Mouse (Mus musculus) midbrain, embryonic 11.5 days (tissue): ENCODE results near the gene Prkag2. TPM values are rescaled to one million over a fixed set of nuclear protein-coding genes. Genes with fewer than 3 reads are reported as not detected.
"Not testable (repeated sequence)": the region's sequence is repeated elsewhere in the genome, so short reads cannot be mapped to it uniquely, and the experiment has no call there.

Source experiments
- ATAC-seq: fragments of 200-750 bp; cut with Nextera tagmentation; 2 replicates; pipeline ENCODE4 v1.8.0; 2017; ENCODE audit warnings: moderate TSS enrichment, moderate library complexity; ENCODE audit not compliant: low FRiP score
- DNase-seq: peaks from one replicate; pipeline ENCODE4 v3.0.0; 2015; ENCODE audit warnings: low spot score; ENCODE audit errors: missing footprints
- H3K27ac ChIP-seq: fragments of 300-500 bp; sonication (generic); 2 replicates; pipeline ENCODE4 v1.5.1; 2014; ENCODE audit warnings: low read depth, low read length
- H3K27me3 ChIP-seq: fragments of 300-500 bp; sonication (generic); 2 replicates; pipeline ENCODE4 v1.6.1; 2014; ENCODE audit warnings: mild to moderate bottlenecking, low read length, moderate library complexity, mixed read lengths; ENCODE audit not compliant: control insufficient read depth, insufficient read depth
- H3K36me3 ChIP-seq: fragments of 300-500 bp; sonication (generic); 2 replicates; pipeline ENCODE4 v1.6.1; 2014; ENCODE audit warnings: mild to moderate bottlenecking, low read length, moderate library complexity, mixed read lengths; ENCODE audit not compliant: control insufficient read depth, insufficient read depth
- H3K4me1 ChIP-seq: fragments of 300-500 bp; sonication (generic); 2 replicates; pipeline ENCODE4 v1.6.1; 2014; ENCODE audit warnings: low read length; ENCODE audit not compliant: control insufficient read depth, insufficient read depth
- H3K4me2 ChIP-seq: fragments of 300-500 bp; sonication (generic); 2 replicates; pipeline ENCODE4 v1.6.1; 2014; ENCODE audit warnings: mild to moderate bottlenecking, moderate library complexity
- H3K4me3 ChIP-seq: fragments of 300-500 bp; sonication (generic); 2 replicates; pipeline ENCODE4 v1.5.1; 2014; ENCODE audit warnings: low read depth, low read length
- H3K9ac ChIP-seq: fragments of 300-500 bp; sonication (generic); 2 replicates; pipeline ENCODE4 v1.6.1; 2014; ENCODE audit warnings: low read length
- H3K9me3 ChIP-seq: fragments of 300-500 bp; sonication (generic); 2 replicates; pipeline ENCODE4 v1.6.1; 2016; ENCODE audit warnings: low read length; ENCODE audit not compliant: control insufficient read depth
- WGBS: fragments of 180-500 bp; shearing (Covaris S2); extraction: QIAGEN DNeasy Blood & Tissue Kit; methylation state at CpG from one replicate; pipeline ENCODE4 v1.1.7; 2014; 5-methylcytosine and 5-hydroxymethylcytosine counted together
- polyA plus RNA-seq: library from polyadenylated mRNA; unstranded; fragments of >200 nt; fragmentation: Nextera tagmentation; extraction: Ambion mirVana; gene quantifications from 2 replicates; pipeline ENCODE4 v1.2.1, GENCODE M21; 2014

Prkag2 gene
- polyA plus RNA-seq, 1 experiment from 2014 or later: 59.8 TPM

GRCm38 (mm10) chr5:24860635-24861448, 239.6 kb downstream of the Prkag2 start:
- no peak overlapping the region for H3K27ac ChIP-seq
- no peak overlapping the region for H3K4me2 ChIP-seq
- H3K36me3 ChIP-seq: no peaks in the 10 kb centered on the region
- no peaks in the 10 kb centered on the region for H3K27me3 ChIP-seq
- DNase-seq (no peak), ATAC-seq (no peak)
- 87% methylated on average over 13 of the region's 13 CpGs for WGBS
- no peak overlapping the region for H3K9ac ChIP-seq
- H3K4me1 ChIP-seq: no peaks in the 10 kb centered on the region
- no peaks in the 10 kb centered on the region for H3K9me3 ChIP-seq
- no peak overlapping the region for H3K4me3 ChIP-seq

DNA sequence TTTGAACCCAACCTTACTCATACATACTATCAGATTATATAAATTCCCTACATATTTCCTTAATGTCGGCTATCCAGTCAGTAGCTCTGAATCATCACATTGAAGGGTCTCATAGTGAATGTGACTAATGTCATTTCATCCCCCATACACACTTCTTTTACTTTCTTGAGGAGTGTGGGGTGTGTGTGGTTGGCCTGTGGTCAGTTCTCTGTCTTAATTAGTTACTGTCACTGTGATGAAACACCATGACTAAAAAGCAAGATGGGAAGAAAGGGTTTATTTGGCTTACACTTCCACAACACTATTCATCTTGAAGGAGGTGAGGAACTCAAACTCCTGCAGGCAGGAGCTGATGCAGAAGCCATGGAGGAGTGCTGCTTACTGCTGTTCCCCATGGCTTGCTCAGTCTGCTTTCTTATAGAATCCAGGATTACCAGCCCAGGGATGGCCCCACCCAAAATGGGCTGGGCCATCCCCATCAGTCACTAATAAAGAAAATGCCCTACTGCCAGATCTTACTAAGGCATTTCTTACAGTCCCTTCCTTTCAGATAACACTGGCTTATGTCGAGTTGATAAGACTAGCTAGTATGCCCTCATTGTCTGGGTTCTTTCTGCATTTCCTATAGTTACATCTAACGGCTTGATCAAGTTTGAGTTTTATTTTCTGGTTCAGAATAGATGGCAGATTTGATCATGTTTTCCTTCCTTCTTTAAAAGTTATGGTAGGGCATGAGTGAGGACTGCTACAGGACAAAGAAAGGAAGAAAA, 240.5 kb downstream of the Prkag2 start:
- Histone ChIP-seq H3K36me3 (no peaks in the 10 kb centered on the region), H3K27me3 (no peaks in the 10 kb centered on the region), H3K4me3 (no peak overlapping the region), H3K9me3 (no peaks in the 10 kb centered on the region), H3K9ac (no peak overlapping the region), H3K4me2 (no peak overlapping the region), H3K4me1 (no peaks in the 10 kb centered on the region), H3K27ac (no peak overlapping the region)
- no peak for ATAC-seq
- no peak for DNase-seq
- 79% methylated on average over 3 of the region's 3 CpGs for WGBS

- DNase-seq (no peak), ATAC-seq (no peak)
- Histone ChIP-seq H3K4me1 (no peaks in the 10 kb centered on the region), H3K9ac (no peak overlapping the region), H3K27ac (no peak overlapping the region), H3K4me3 (no peak overlapping the region), H3K9me3 (no peaks in the 10 kb centered on the region), H3K36me3 (no peaks in the 10 kb centered on the region), H3K27me3 (no peaks in the 10 kb centered on the region), H3K4me2 (no peak overlapping the region)
- WGBS: 78% methylated on average over 3 of the region's 3 CpGs
Observed at GRCm38 (mm10) chr5:24854827-24855600, 245.4 kb downstream of the Prkag2 start.

- DNase-seq (no peak), ATAC-seq (no peak)
- no peak overlapping the region for H3K4me3 ChIP-seq
- no peaks in the 10 kb centered on the region for H3K4me1 ChIP-seq
- no peaks in the 10 kb centered on the region for H3K27me3 ChIP-seq
- H3K9me3 ChIP-seq: no peaks in the 10 kb centered on the region
- no peak overlapping the region for H3K27ac ChIP-seq
- H3K36me3 ChIP-seq: no peaks in the 10 kb centered on the region
- H3K9ac ChIP-seq: no peak overlapping the region
- WGBS: 99% methylated on average over 3 of the region's 3 CpGs
- no peak overlapping the region for H3K4me2 ChIP-seq
Observed at GRCm38 (mm10) chr5:24854256-24854655, 246.2 kb downstream of the Prkag2 start.

GRCm38 (mm10) chr5:24848261-24848660, 252.2 kb downstream of the Prkag2 start:
- H3K9ac ChIP-seq, H3K27me3 ChIP-seq, H3K4me3 ChIP-seq, H3K9me3 ChIP-seq, H3K27ac ChIP-seq, ATAC-seq, DNase-seq, H3K4me2 ChIP-seq, H3K4me1 ChIP-seq, H3K36me3 ChIP-seq: not testable (repeated sequence)
- WGBS: 86% methylated on average over 14 of the region's 14 CpGs

GRCm38 (mm10) chr5:24843841-24844240, 256.6 kb downstream of the Prkag2 start:
- no peak for ATAC-seq
- Histone ChIP-seq H3K36me3 (no peaks in the 10 kb centered on the region), H3K9ac (no peak overlapping the region), H3K9me3 (no peaks in the 10 kb centered on the region), H3K4me2 (no peak overlapping the region), H3K27me3 (no peaks in the 10 kb centered on the region), H3K4me1 (peaks cover 16% of the 10 kb centered on the region), H3K27ac (no peak overlapping the region), H3K4me3 (no peak overlapping the region)
- no peak for DNase-seq
- 94% methylated on average over 5 of the region's 5 CpGs for WGBS

DNA sequence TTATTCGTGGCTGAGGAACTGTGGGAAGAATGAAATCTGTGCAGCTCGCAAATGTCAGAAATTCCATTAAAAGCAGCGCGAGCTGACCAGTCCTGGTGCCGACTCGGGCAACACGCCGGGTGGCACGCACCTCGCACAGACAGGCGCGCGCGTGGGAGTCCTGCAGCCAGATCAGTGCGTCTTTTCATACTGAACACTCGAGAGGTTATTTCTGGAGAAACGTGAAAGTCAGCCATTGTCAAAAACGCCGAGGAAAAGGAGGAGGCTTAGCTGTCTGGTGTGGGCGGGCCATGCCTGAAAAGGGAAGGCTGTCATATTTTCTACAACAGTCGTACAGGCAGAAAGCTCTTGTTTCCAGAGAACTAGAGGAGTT, 257.4 kb downstream of the Prkag2 start:
- 2% methylated on average over 21 of the region's 21 CpGs for WGBS
- peak overlapping the region; percentile 94 for H3K4me3 ChIP-seq
- H3K4me1 ChIP-seq: peaks cover 16% of the 10 kb centered on the region
- H3K9me3 ChIP-seq: no peaks in the 10 kb centered on the region
- no peaks in the 10 kb centered on the region for H3K27me3 ChIP-seq
- DNase-seq (peak; percentile 95), ATAC-seq (peak; percentile 48)
- peak overlapping the region; percentile 67; the same call in 1 of the 2 replicates for H3K27ac ChIP-seq
- H3K36me3 ChIP-seq: no peaks in the 10 kb centered on the region
- H3K4me2 ChIP-seq: peak overlapping the region; percentile 90
- H3K9ac ChIP-seq: peak overlapping the region; percentile 73

DNA sequence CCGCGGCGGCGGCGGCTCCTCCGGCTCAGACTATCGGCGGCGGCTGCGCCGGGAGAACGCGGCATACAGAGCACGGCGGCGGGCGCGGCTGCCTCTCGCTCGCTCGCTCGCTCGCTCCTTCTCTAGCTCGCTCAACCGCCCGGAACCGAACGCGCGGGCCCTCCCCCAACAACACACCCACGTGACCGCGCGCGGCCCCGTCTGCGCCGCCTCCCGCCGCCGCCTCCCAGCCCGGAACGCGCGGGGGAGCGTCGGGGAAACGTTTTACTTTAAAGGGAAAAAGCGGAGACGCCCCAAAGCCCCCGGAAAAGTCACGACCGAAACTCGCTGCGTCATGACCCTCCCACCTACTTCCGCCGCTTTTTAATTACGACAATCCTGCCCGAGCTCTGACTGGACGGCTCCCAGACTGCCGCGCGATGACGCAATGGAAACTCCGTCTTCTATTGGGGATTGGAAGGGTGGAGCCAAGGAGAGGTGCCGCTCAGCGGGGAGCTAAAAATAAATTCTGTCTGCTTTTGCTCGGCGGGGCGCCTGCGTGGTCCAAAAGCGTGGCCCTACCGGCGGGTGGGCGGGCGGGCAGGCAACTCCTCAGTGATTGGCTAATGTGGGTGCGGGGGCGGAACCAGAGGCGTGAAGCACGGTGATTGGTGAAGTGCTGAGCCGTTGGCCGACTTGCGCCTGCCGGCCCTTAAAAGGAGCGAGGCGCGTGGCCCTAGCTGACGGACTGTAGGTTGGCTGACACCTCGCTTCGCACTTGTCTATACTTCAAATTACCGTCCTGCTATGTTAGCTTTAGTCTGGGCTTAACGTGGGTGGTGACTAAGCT, 258.0 kb downstream of the Prkag2 start, which contains the start of gene Rheb:
Gene Rheb, minus strand, starts transcription at position 351 of the 829 bp plus-strand sequence.
- under 1% methylated on average over 92 of the region's 92 CpGs for WGBS
- ATAC-seq: peak; percentile 98
- Histone ChIP-seq H3K36me3 (no peaks in the 10 kb centered on the region), H3K27ac (peak within 1 kb of the TSS; percentile 98), H3K9ac (peak within 1 kb of the TSS; percentile 94), H3K4me2 (peak within 1 kb of the TSS; percentile 91), H3K4me1 (peaks cover 16% of the 10 kb centered on the region), H3K27me3 (no peaks in the 10 kb centered on the region), H3K9me3 (no peaks in the 10 kb centered on the region), H3K4me3 (peak within 1 kb of the TSS; percentile 94)
- DNase-seq: peak; percentile 99
